Mouse (Mus musculus): ENCODE measurements around the gene Lsm2. TPM values are rescaled to one million over a fixed set of nuclear protein-coding genes. Genes with fewer than 3 reads are reported as not detected.
"Not testable (repeated sequence)": the region's sequence is repeated elsewhere in the genome, so short reads cannot be mapped to it uniquely, and the experiment has no call there.

Gene Lsm2
- polyA plus RNA-seq, 1 experiment from 2014 or later: 76.7 TPM

GRCm38 (mm10) chr17:34954831-34955230 is 26.8 kb upstream of the Lsm2 start:
- no peak overlapping the region for H3K9ac ChIP-seq (replicated peaks)
- no peaks in the 10 kb centered on the region for H3K9me3 ChIP-seq (ENCODE audit: low read length)
- DNase-seq: no peak
- peaks cover 2% of the 10 kb centered on the region; the same call in 1 of the 2 replicates for H3K36me3 ChIP-seq (replicated peaks; ENCODE audit: insufficient read depth, low read length)
- peaks cover 11% of the 10 kb centered on the region for H3K4me1 ChIP-seq (ENCODE audit: insufficient read depth)
- WGBS (ENCODE audit: insufficient replicate concordance): 73% methylated on average over 4 of the region's 4 CpGs
- H3K27me3 ChIP-seq (ENCODE audit: insufficient read depth, low read length): peaks cover 6% of the 10 kb centered on the region; the same call in 1 of the 2 replicates
- H3K4me3 ChIP-seq (ENCODE audit: low read depth, low read length): no peak overlapping the region
- no peak overlapping the region for H3K27ac ChIP-seq (ENCODE audit: low read depth)
- no peak overlapping the region for H3K4me2 ChIP-seq (ENCODE audit: low read depth, low read length)
- ATAC-seq: no peak
- TF ChIP-seq EP300 (IDR thresholded peaks at IDR 0.05; ENCODE audit: low read depth) (no peak), CTCF (IDR thresholded peaks at IDR 0.05; ENCODE audit: low read depth) (no peak)

- DNase-seq: no peak
- TF ChIP-seq EP300 (IDR thresholded peaks at IDR 0.05; ENCODE audit: low read depth): no peak
- no peak for TF ChIP-seq CTCF (IDR thresholded peaks at IDR 0.05; ENCODE audit: low read depth)
- Histone ChIP-seq H3K4me3 (ENCODE audit: low read depth, low read length) (no peak overlapping the region), H3K4me2 (ENCODE audit: low read depth, low read length) (no peak overlapping the region), H3K4me1 (ENCODE audit: insufficient read depth) (peaks cover 11% of the 10 kb centered on the region), H3K9ac (replicated peaks) (no peak overlapping the region), H3K27me3 (ENCODE audit: insufficient read depth, low read length) (peaks cover 6% of the 10 kb centered on the region; the same call in 1 of the 2 replicates), H3K36me3 (replicated peaks; ENCODE audit: insufficient read depth, low read length) (0 out of 2 replicates have a peak, but pooled peaks cover 2% of the 10 kb centered on the region), H3K27ac (ENCODE audit: low read depth) (no peak overlapping the region), H3K9me3 (ENCODE audit: low read length) (no peaks in the 10 kb centered on the region)
- ATAC-seq: no peak
- 76% methylated on average over 3 of the region's 3 CpGs for WGBS (ENCODE audit: insufficient replicate concordance)
These were observed 25.8 kb upstream of the Lsm2 start for GRCm38 (mm10) chr17:34955884-34956283.

GRCm38 (mm10) chr17:34956340-34956739 is 25.3 kb upstream of the Lsm2 start:
- no peaks in the 10 kb centered on the region for H3K36me3 ChIP-seq (replicated peaks; ENCODE audit: insufficient read depth, low read length)
- H3K27me3 ChIP-seq (ENCODE audit: insufficient read depth, low read length): peaks cover 8% of the 10 kb centered on the region; the same call in 1 of the 2 replicates
- H3K27ac ChIP-seq (ENCODE audit: low read depth): no peak overlapping the region
- no peak overlapping the region for H3K9ac ChIP-seq (replicated peaks)
- H3K4me2 ChIP-seq (ENCODE audit: low read depth, low read length): no peak overlapping the region
- H3K9me3 ChIP-seq (ENCODE audit: low read length): no peaks in the 10 kb centered on the region
- DNase-seq (no peak), ATAC-seq (no peak)
- TF ChIP-seq CTCF (IDR thresholded peaks at IDR 0.05; ENCODE audit: low read depth) (peak; percentile 64), EP300 (IDR thresholded peaks at IDR 0.05; ENCODE audit: low read depth) (no peak)
- no peak overlapping the region for H3K4me3 ChIP-seq (ENCODE audit: low read depth, low read length)
- H3K4me1 ChIP-seq (ENCODE audit: insufficient read depth): peaks cover 10% of the 10 kb centered on the region
- WGBS (ENCODE audit: insufficient replicate concordance): 33% methylated on average over 1 of the region's 1 CpGs

GRCm38 (mm10) chr17:34957291-34957690 is 24.4 kb upstream of the Lsm2 start:
- H3K36me3 ChIP-seq (replicated peaks; ENCODE audit: insufficient read depth, low read length); ATAC-seq; H3K27ac ChIP-seq (ENCODE audit: low read depth); H3K27me3 ChIP-seq (ENCODE audit: insufficient read depth, low read length); H3K9ac ChIP-seq (replicated peaks); H3K4me2 ChIP-seq (ENCODE audit: low read depth, low read length); H3K4me3 ChIP-seq (ENCODE audit: low read depth, low read length); H3K9me3 ChIP-seq (ENCODE audit: low read length); DNase-seq; H3K4me1 ChIP-seq (ENCODE audit: insufficient read depth): not testable (repeated sequence)
- WGBS (ENCODE audit: insufficient replicate concordance): 23% methylated on average over 20 of the region's 40 CpGs

- ATAC-seq; H3K27ac ChIP-seq (ENCODE audit: low read depth); H3K4me2 ChIP-seq (ENCODE audit: low read depth, low read length); H3K27me3 ChIP-seq (ENCODE audit: insufficient read depth, low read length); H3K9ac ChIP-seq (replicated peaks); H3K4me3 ChIP-seq (ENCODE audit: low read depth, low read length); H3K36me3 ChIP-seq (replicated peaks; ENCODE audit: insufficient read depth, low read length); H3K9me3 ChIP-seq (ENCODE audit: low read length); H3K4me1 ChIP-seq (ENCODE audit: insufficient read depth); DNase-seq: not testable (repeated sequence)
- WGBS (ENCODE audit: insufficient replicate concordance): 43% methylated on average over 16 of the region's 40 CpGs
These were observed 23.7 kb upstream of the Lsm2 start for GRCm38 (mm10) chr17:34957966-34958365.

GRCm38 (mm10) chr17:34958734-34959129 is 22.9 kb upstream of the Lsm2 start:
- not testable (repeated sequence) for H3K9ac ChIP-seq (replicated peaks)
- WGBS (ENCODE audit: insufficient replicate concordance): 1% methylated on average over 13 of the region's 47 CpGs

GRCm38 (mm10) chr17:34959130-34959778 is 22.4 kb upstream of the Lsm2 start, which contains the start of gene Hspa1b:
Gene Hspa1b (minus strand): TSS chr17:34959238.
- H3K36me3 ChIP-seq (replicated peaks; ENCODE audit: insufficient read depth, low read length); H3K27me3 ChIP-seq (ENCODE audit: insufficient read depth, low read length): not testable (repeated sequence)
- 1% methylated on average over 29 of the region's 32 CpGs for WGBS (ENCODE audit: insufficient replicate concordance)

More at GRCm38 (mm10) chr17:34958734-34959129, 22.9 kb upstream of the Lsm2 start:
- H3K27ac ChIP-seq (ENCODE audit: low read depth); DNase-seq; H3K36me3 ChIP-seq (replicated peaks; ENCODE audit: insufficient read depth, low read length); H3K27me3 ChIP-seq (ENCODE audit: insufficient read depth, low read length); H3K4me1 ChIP-seq (ENCODE audit: insufficient read depth); H3K9me3 ChIP-seq (ENCODE audit: low read length): not testable (repeated sequence)
- peak overlapping the region; percentile 77; the same call in 1 of the 2 replicates for H3K4me2 ChIP-seq (ENCODE audit: low read depth, low read length)
- ATAC-seq: peak; percentile 22
- H3K4me3 ChIP-seq (ENCODE audit: low read depth, low read length): peak overlapping the region; percentile 52

More at GRCm38 (mm10) chr17:34959130-34959778, 22.4 kb upstream of the Lsm2 start, which contains the start of gene Hspa1b:
- DNase-seq (peak; percentile 63), ATAC-seq (peak; percentile 86)
- peak within 1 kb of the TSS; percentile 77 for H3K4me2 ChIP-seq (ENCODE audit: low read depth, low read length)
- not testable (repeated sequence) for H3K9me3 ChIP-seq (ENCODE audit: low read length); H3K4me1 ChIP-seq (ENCODE audit: insufficient read depth)
- peak within 1 kb of the TSS; percentile 52 for H3K4me3 ChIP-seq (ENCODE audit: low read depth, low read length)
- H3K9ac ChIP-seq (replicated peaks): peak within 1 kb of the TSS; percentile 49
- H3K27ac ChIP-seq (ENCODE audit: low read depth): peak within 1 kb of the TSS; percentile 78

Data from liver, postnatal 0 days (tissue).